Mouse (Mus musculus) myocyte (in vitro differentiated cells): ENCODE measurements at regions not wholly inside any gene's neighbourhood (a gene's known extent, or its start where the extent isn't known, plus 50 kb on each side); places are given as distances from the start of the nearest gene placed in this dataset.

Source experiments
- MYOD1 ChIP-seq, 3 experiments: IDR thresholded peaks; one replicate each; pipeline ENCODE4 v1.6.1; 2011; ENCODE audit warnings: control low read depth in 2 of 3, low read depth in 2 of 3, mild to moderate bottlenecking in 2 of 3, moderate library complexity in 1 of 3; ENCODE audit not compliant: insufficient read length in 2 of 3, control insufficient read depth in 1 of 3
- MYOG ChIP-seq, 3 experiments: IDR thresholded peaks; one replicate each; pipeline ENCODE4 v1.6.1; 2011; ENCODE audit warnings: control low read depth in 2 of 3, low read depth in 2 of 3, mild to moderate bottlenecking in 2 of 3; ENCODE audit not compliant: insufficient read length in 2 of 3, control insufficient read depth in 1 of 3, insufficient read depth in 1 of 3
- POLR2A ChIP-seq: IDR thresholded peaks from one replicate; pipeline ENCODE4 v1.6.1; 2011; ENCODE audit warnings: low read depth, mild to moderate bottlenecking, control low read depth, moderate library complexity; ENCODE audit not compliant: insufficient read length

DNA sequence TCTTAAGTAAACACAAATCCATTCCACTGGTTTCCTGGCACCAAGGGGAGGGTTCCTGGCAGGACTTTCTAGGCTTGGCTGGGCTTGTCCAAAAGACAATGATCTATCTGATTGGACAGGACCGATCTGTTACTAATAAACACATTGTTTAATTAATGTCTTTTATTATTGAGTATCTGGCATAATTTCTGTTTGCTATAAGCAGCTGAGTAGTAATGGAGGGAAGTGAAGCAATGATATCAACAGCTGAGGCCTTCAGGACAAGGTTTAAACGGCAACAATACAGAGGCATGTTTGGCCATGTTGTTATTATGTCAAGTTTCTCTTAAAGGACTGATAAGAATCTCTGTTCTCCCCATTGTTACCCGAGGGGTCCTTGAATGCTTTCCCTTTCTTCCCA is 93.5 kb upstream of the Fat4 start:
- no peak for TF ChIP-seq POLR2A
- TF ChIP-seq MYOD1 (IDR thresholded peaks at IDR 0.05; ENCODE audit: control insufficient read depth in 1 of 3, insufficient read length in 2 of 3, low read depth in 2 of 3) = no peak
- no peak for TF ChIP-seq MYOG (IDR thresholded peaks at IDR 0.05; ENCODE audit: control insufficient read depth in 1 of 3, insufficient read depth in 1 of 3, insufficient read length in 2 of 3, low read depth in 2 of 3)
